Mouse (Mus musculus): ENCODE measurements around the gene Slc30a2. TPM values are rescaled to one million over a fixed set of nuclear protein-coding genes. Genes with fewer than 3 reads are reported as not detected.
A peak's percentile ranks its signal among the peaks of the same experiment; 100 is the strongest.

The Slc30a2 gene
- polyA plus RNA-seq, 1 experiment, result 33.3 TPM

DNA sequence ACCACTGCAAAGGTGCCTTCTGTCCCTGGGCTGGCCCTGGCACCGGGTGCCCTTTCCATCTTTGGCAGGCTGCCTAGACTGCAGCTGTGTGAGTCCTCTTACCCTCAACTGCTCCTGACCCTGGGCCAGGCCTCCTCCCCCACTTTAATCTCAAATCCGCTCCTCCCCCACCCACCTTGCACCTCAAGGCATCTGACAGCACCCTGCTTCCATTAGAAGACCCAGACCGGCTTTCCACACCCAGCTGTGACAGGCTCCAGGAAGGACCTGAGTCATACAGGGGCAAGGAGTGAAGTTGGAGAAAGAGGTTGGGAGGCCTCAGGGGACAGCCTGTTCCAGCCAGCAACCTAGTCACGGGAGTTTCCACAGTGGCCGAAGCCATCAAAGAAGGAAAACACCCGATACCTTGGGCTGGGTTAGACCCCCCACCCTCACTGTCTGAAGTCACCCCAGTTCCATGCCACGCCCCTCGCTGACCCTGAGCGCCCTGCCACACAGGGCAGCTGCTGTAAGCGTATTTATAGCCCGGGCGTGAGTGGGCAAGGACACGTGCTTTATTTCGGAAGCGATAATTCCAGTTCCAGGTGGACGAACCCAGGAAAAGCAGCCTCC is 13.0 kb downstream of the Slc30a2 start:
- H3K27ac ChIP-seq (ENCODE audit: insufficient read depth, low read depth, low read length), result peak overlapping the region; percentile 75
- H3K4me1 ChIP-seq (ENCODE audit: control insufficient read depth, insufficient read depth, low read length), result peaks cover 35% of the 10 kb centered on the region
- no peak for TF ChIP-seq POLR2A (IDR thresholded peaks at IDR 0.05; ENCODE audit: low read depth, low read length)
- no peak for TF ChIP-seq CTCF (conservative IDR thresholded peaks at IDR 0.05; ENCODE audit: insufficient read depth, insufficient read length, low read depth, low read length)
- peak; percentile 95 for DNase-seq
- WGBS, result 17% methylated on average over 16 of the region's 16 CpGs
- no peaks in the 10 kb centered on the region for H3K27me3 ChIP-seq (replicated peaks; ENCODE audit: control insufficient read depth, insufficient read depth, low read length)
- no peak overlapping the region for H3K4me3 ChIP-seq (ENCODE audit: insufficient read depth, low read depth, low read length)
- H3K36me3 ChIP-seq (ENCODE audit: control insufficient read depth, insufficient read depth, low read length), result no peaks in the 10 kb centered on the region

DNA sequence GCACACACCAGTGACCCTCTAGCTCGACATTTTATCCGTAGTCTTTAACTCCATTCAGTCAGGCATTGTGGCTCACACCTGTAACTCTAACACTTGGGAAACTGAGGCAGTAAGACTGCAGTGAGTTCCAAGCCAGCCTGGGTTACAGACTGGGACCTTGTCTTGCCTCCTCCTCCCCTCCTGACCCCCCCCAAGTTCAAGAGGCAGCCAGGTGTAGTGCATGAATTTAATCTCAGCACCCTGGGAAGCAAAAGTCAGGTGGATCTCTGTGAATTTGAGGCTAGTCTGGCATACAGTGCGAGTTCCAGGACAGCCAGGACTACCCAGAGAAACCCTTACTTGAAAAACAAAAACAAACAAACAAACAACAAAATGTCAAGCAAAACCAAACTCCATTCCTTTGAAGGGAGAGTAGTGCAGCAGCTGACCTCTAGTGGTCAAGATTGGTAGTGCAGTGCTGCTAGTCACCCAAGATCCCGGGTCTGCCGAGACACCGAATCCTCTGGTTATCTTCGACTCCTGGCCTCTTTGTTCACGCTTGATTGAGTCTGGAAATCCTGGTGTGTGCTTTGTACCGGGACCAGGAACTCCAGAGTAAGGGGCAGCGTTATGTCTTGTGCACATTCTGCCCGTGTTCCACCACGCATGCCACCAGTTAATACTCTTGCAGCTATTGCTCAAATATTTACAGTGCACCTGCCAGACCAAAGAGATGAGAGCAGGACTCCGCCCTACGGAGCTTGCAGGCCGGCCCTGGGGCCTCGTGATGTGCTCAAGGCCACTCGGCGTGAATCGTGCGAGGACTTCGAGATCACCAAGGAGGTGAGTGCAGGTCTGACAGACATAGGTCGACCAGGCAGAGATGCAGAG is 13.8 kb downstream of the Slc30a2 start:
- H3K27ac ChIP-seq (ENCODE audit: insufficient read depth, low read depth, low read length), result peak overlapping the region; percentile 62
- 12% methylated on average over 22 of the region's 22 CpGs for WGBS

DNA sequence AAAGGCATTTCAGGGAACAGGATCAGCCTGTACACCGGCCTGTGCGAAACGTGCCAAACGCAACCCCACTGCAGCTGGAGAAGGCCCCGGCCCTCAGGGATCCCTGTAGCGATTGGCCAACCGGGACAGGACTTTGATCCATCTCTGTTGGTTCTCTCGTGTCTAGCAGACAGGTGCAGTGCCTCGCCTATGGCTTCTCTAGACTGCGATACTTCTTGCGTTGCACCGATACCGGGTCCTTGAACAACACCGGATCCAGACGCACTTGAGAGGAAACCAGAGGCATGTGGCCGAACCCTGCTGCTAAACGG is 14.4 kb downstream of the Slc30a2 start:
- DNase-seq, result peak; percentile 71
- H3K36me3 ChIP-seq (ENCODE audit: control insufficient read depth, insufficient read depth, low read length), result no peaks in the 10 kb centered on the region
- TF ChIP-seq POLR2A (IDR thresholded peaks at IDR 0.05; ENCODE audit: low read depth, low read length) (no peak), CTCF (conservative IDR thresholded peaks at IDR 0.05; ENCODE audit: insufficient read depth, insufficient read length, low read depth, low read length) (no peak)
- peak overlapping the region; percentile 54; the same call in 1 of the 2 replicates for H3K27ac ChIP-seq (ENCODE audit: insufficient read depth, low read depth, low read length)
- H3K4me3 ChIP-seq (ENCODE audit: insufficient read depth, low read depth, low read length), result no peak overlapping the region
- H3K4me1 ChIP-seq (ENCODE audit: control insufficient read depth, insufficient read depth, low read length), result peaks cover 29% of the 10 kb centered on the region
- H3K27me3 ChIP-seq (replicated peaks; ENCODE audit: control insufficient read depth, insufficient read depth, low read length), result no peaks in the 10 kb centered on the region
- 31% methylated on average over 17 of the region's 17 CpGs for WGBS

More for the DNA sequence above, 13.8 kb downstream of the Slc30a2 start:
- no peak for TF ChIP-seq POLR2A (IDR thresholded peaks at IDR 0.05; ENCODE audit: low read depth, low read length)
- peak; percentile 84 for TF ChIP-seq CTCF (conservative IDR thresholded peaks at IDR 0.05; ENCODE audit: insufficient read depth, insufficient read length, low read depth, low read length)
- H3K27me3 ChIP-seq (replicated peaks; ENCODE audit: control insufficient read depth, insufficient read depth, low read length), result no peaks in the 10 kb centered on the region
- DNase-seq, result peak; percentile 90
- no peak overlapping the region for H3K4me3 ChIP-seq (ENCODE audit: insufficient read depth, low read depth, low read length)
- no peaks in the 10 kb centered on the region for H3K36me3 ChIP-seq (ENCODE audit: control insufficient read depth, insufficient read depth, low read length)
- H3K4me1 ChIP-seq (ENCODE audit: control insufficient read depth, insufficient read depth, low read length), result peaks cover 29% of the 10 kb centered on the region

DNA sequence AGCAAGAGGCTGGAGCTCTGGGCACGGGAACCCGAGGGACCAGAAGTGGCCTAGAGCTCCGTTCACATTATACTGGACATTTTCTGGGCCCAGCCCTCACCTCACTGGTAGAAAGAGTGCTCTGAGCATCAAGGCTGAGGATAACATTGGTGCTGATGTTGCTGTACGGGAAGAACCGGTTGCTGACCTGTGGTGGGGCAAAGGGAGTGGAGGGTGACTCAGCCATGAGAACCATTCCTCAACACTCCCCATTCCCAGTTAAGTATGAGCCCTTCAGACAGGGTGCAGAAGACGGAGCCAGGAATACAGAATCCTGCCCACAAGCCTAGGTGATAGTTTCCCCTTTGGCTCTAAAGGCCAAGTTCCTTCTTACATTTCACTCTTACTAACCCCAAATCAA is 16.7 kb downstream of the Slc30a2 start:
- DNase-seq, result no peak
- H3K4me3 ChIP-seq (ENCODE audit: insufficient read depth, low read depth, low read length), result no peak overlapping the region
- no peak overlapping the region for H3K27ac ChIP-seq (ENCODE audit: insufficient read depth, low read depth, low read length)
- TF ChIP-seq POLR2A (IDR thresholded peaks at IDR 0.05; ENCODE audit: low read depth, low read length), result no peak
- no peak for TF ChIP-seq CTCF (conservative IDR thresholded peaks at IDR 0.05; ENCODE audit: insufficient read depth, insufficient read length, low read depth, low read length)
- H3K27me3 ChIP-seq (replicated peaks; ENCODE audit: control insufficient read depth, insufficient read depth, low read length), result no peaks in the 10 kb centered on the region
- WGBS, result 90% methylated on average over 6 of the region's 6 CpGs
- H3K4me1 ChIP-seq (ENCODE audit: control insufficient read depth, insufficient read depth, low read length), result peaks cover 25% of the 10 kb centered on the region
- H3K36me3 ChIP-seq (ENCODE audit: control insufficient read depth, insufficient read depth, low read length), result no peaks in the 10 kb centered on the region

DNA sequence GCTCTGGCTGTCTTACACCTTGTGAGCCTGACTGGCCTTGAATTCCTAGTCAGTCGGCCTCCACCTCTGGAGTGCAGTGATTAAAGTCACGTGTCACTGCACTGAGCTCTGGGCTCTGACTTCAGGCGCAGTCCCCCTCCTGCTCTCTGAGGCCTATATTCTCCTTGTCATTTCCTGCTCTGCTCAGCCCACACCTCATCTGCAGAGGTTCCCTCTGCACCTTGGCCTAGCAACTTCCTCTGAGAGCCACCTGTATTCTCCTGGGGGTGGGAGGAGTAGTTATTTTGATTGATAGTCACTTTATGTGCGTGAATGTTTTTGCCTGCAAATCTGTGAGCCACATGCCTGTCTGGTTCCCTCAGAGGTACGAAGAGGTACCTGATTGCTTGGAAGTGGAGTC is 18.2 kb downstream of the Slc30a2 start:
- no peaks in the 10 kb centered on the region for H3K27me3 ChIP-seq (replicated peaks; ENCODE audit: control insufficient read depth, insufficient read depth, low read length)
- TF ChIP-seq CTCF (conservative IDR thresholded peaks at IDR 0.05; ENCODE audit: insufficient read depth, insufficient read length, low read depth, low read length), result no peak
- TF ChIP-seq POLR2A (IDR thresholded peaks at IDR 0.05; ENCODE audit: low read depth, low read length), result no peak
- WGBS, result 30% methylated on average over 5 of the region's 5 CpGs
- DNase-seq, result no peak
- H3K27ac ChIP-seq (ENCODE audit: insufficient read depth, low read depth, low read length), result no peak overlapping the region
- no peaks in the 10 kb centered on the region for H3K36me3 ChIP-seq (ENCODE audit: control insufficient read depth, insufficient read depth, low read length)
- H3K4me3 ChIP-seq (ENCODE audit: insufficient read depth, low read depth, low read length), result no peak overlapping the region
- H3K4me1 ChIP-seq (ENCODE audit: control insufficient read depth, insufficient read depth, low read length), result peaks cover 16% of the 10 kb centered on the region

DNA sequence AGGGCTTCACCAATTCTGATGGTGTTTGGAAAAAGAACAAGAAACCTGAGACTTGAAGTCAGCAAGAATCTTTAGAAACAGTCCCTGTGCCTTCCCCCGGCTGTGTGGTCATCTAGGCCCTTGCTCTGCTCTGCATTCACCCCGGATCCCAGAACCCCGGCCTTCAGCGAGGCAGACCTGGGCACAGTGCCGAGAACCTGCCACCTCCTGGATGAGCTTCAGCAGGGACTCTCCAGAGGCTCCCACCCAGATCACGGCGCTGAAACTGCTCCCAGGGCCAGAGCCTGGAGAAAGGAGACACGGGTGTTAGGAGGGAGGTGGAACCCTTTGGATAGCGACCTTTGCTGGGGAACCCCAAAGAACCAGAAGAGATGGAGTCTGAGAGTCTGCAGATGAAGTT is 19.1 kb downstream of the Slc30a2 start:
- H3K4me1 ChIP-seq (ENCODE audit: control insufficient read depth, insufficient read depth, low read length), result peaks cover 8% of the 10 kb centered on the region; the same call in 1 of the 2 replicates
- no peak for TF ChIP-seq POLR2A (IDR thresholded peaks at IDR 0.05; ENCODE audit: low read depth, low read length)
- DNase-seq, result no peak
- H3K27me3 ChIP-seq (replicated peaks; ENCODE audit: control insufficient read depth, insufficient read depth, low read length), result no peaks in the 10 kb centered on the region
- no peak overlapping the region for H3K27ac ChIP-seq (ENCODE audit: insufficient read depth, low read depth, low read length)
- 70% methylated on average over 9 of the region's 9 CpGs for WGBS
- H3K36me3 ChIP-seq (ENCODE audit: control insufficient read depth, insufficient read depth, low read length), result no peaks in the 10 kb centered on the region
- no peak overlapping the region for H3K4me3 ChIP-seq (ENCODE audit: insufficient read depth, low read depth, low read length)

DNA sequence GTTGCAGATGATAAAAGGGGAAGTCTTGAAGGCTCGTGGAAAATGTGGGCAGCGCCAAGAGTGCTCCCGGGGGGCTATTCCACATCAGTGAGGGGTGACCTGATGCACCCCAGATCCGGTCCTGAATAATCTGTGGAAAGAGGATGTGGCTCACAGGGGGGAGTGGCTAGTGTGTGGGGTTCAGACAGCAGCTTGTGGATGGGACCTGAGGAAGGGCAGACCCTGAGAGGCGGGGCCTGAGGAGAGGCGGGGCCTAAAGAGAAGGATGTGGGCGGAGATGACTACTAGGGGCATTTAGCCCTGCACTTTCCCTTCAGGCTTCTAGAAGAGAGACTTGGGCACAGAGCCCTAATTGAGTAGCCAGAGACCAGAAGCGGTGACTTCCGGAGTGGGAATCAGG is 19.6 kb downstream of the Slc30a2 start:
- Histone ChIP-seq H3K27me3 (replicated peaks; ENCODE audit: control insufficient read depth, insufficient read depth, low read length) (no peaks in the 10 kb centered on the region), H3K27ac (ENCODE audit: insufficient read depth, low read depth, low read length) (no peak overlapping the region), H3K36me3 (ENCODE audit: control insufficient read depth, insufficient read depth, low read length) (no peaks in the 10 kb centered on the region), H3K4me3 (ENCODE audit: insufficient read depth, low read depth, low read length) (no peak overlapping the region), H3K4me1 (ENCODE audit: control insufficient read depth, insufficient read depth, low read length) (peaks cover 4% of the 10 kb centered on the region; the same call in 1 of the 2 replicates)
- 36% methylated on average over 9 of the region's 9 CpGs for WGBS
- TF ChIP-seq CTCF (conservative IDR thresholded peaks at IDR 0.05; ENCODE audit: insufficient read depth, insufficient read length, low read depth, low read length) (no peak), POLR2A (IDR thresholded peaks at IDR 0.05; ENCODE audit: low read depth, low read length) (no peak)
- DNase-seq, result peak; percentile 69
